Mouse (Mus musculus): ENCODE results near the gene Zfp629. TPM values are rescaled to one million over a fixed set of nuclear protein-coding genes. Genes with fewer than 3 reads are reported as not detected.

The Zfp629 gene
- total RNA-seq, 2 experiments from 2014 or later = 22.2 to 24.8 TPM

GRCm38 (mm10) chr7:127585031-127585430, 30.6 kb downstream of the Zfp629 start:
- DNase-seq (ENCODE audit: low spot score in 2 of 2) = no peak
- intact Hi-C loops (cut with DNase I) = no loop called here

GRCm38 (mm10) chr7:127583260-127583659, 32.3 kb downstream of the Zfp629 start:
- DNase-seq (ENCODE audit: low spot score in 2 of 2) = no peak
- intact Hi-C loops (cut with DNase I) = no loop called here

DNA sequence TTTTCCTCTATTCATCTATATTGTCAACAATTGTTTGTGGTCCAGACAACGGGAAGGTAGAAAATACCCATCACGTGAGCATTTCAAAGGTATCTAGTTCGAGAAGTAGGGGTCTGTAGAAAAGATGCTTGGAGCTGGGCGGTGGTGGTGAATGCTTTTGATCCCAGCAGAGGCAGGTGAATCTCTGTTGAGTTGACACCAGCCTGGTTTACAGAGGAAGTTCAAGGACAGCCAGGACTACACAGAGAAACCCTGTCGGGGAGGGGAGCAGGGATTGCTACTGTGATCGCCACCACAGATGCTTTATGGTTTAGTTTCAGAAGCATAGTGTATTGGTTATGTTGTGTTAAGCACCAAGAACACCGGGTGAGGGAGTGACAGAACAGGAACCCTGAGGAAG, 41.5 kb downstream of the Zfp629 start:
- intact Hi-C loops (cut with DNase I) = no loop called here
- no peak for DNase-seq (ENCODE audit: low spot score in 2 of 2)

DNA sequence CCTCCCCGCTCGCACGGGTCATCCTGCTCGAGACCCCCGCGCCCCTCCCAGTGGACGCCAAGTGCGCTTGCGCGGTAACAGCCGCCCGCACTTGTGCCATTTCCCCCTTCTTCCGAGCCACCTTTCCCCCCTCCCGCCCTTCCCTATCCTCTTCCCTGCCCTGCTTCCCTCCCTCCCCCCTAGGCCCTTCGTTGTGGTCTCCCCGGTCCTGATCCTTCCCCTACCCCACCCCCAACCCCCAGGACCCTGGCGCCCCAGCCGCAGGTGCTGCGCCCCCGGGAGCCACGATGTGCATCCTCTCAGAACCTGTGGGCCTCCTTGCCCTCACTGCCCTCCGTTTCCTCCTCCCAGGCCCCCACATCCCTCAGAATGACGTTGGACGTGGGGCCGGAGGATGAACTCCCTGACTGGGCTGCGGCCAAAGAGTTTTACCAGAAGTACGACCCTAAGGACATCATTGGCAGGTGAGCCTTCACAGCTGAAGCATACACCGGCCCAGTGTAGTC, 42.0 kb downstream of the Zfp629 start:
- no peak for DNase-seq (ENCODE audit: low spot score in 2 of 2)
- intact Hi-C loops (cut with DNase I) = loop anchor here (2.0 kb wide), 1 partner anchor 13 kb away; no protein-coding TSS in a partner anchor

- peak; percentile 90 to 99 for DNase-seq (ENCODE audit: low spot score in 2 of 2)
- intact Hi-C loops (cut with DNase I) = loop anchor here (2.0 kb wide), 1 partner anchor 14 kb away; no protein-coding TSS in a partner anchor
Observed at GRCm38 (mm10) chr7:127572895-127573471, 42.6 kb downstream of the Zfp629 start, which contains the start of gene Phkg2. Gene Phkg2 (plus strand): TSS chr7:127573340.

DNA sequence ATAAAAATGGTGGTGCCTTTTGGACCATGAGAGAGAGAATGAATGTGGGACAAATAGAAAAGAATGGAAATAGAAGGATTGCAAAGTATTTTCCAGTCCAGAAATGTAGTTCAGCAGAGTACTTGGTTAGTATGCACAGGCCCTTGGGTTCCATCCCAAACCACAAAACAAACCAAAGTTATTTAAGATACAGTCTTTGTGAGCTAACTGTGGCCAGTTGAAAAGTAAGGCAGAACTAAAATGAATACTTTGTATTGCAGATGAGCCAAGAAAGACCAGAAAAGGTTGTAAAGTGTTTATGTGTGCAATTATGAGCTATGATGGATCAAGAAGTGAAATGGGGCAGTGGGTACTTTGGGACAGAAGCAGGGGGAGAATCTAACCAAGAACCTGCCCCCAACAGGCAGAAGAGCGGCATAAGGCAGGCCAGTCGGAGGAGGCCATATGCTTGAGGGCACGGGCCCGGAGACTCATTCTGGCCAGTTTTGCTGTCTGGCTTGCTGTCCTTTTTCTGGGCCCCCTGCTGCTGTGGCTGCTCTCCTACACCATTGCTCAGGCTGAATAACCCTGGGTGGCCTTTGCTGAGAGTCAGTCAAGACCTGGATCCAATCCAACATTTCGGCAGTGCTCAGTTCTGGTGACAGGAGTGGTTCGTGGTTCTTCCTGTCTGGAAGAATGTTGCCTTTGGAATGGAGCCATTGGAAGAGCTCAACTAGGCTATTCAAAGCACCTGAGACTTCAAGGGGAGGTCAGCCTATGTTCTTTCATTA, 51.0 kb downstream of the Zfp629 start:
- intact Hi-C loops (cut with DNase I) = no loop called here
- DNase-seq (ENCODE audit: low spot score in 2 of 2) = no peak

DNA sequence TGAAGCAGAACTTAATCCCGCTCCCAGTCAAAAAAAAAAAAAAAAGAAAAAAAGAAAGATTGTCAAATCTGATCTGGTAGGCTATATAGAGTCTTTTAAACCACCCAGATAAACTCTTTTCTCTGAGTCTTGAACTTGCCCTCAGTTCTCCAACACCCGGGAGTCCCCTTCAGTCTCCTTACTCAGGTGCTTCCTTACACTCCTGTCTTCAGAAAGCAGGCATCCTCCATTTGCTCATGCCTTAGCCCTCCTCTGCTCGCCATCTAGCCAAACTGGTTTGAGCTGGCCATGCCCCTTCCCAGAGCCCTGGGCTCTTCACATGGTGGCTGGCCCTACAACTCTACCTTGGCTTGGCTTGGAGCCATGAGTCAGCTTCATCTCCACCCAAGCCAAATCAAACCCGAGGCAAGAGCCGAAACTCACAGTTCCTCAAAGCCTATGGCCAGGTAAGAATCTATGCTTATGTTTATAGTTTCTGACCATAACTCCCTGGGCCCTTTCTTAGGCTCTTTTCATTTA, 54.2 kb downstream of the Zfp629 start, which contains the start of gene Tmem265:
Gene Tmem265 (plus strand): TSS at position 51 of the 519 bp plus-strand sequence.
- no peak for DNase-seq (ENCODE audit: low spot score in 2 of 2)
- intact Hi-C loops (cut with DNase I) = no loop called here

DNA sequence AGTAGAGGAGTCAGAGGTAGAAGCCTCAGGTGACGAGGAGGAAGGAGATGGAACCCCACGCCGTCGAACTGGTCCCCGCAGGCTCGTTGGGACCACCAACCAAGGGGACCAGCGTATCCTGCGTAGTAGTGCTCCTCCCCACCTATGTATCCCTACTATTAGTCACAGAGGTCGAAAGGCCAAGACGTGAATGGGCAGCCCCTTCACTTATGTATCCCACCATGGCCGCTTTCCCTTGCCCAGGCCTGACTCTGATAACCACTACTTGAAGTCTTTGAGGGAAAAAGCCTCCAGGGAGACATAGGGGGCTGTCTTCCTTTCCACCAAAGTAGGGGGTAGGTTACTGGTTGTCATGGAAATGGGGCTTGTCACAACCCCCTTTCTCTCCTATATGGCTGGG, 55.0 kb downstream of the Zfp629 start:
- intact Hi-C loops (cut with DNase I) = no loop called here
- DNase-seq (ENCODE audit: low spot score in 2 of 2) = no peak

Other genes with a start within 250 kb of the Zfp629 start
- 1 to 10 TPM; 5.4 to 6.7 TPM for gene Zfp747, start 239.7 kb downstream of the Zfp629 start, total RNA-seq (2021)
- gene 9130019O22Rik, start 228.6 kb downstream of the Zfp629 start, total RNA-seq (2021) = 1 to 10 TPM; 2.8 to 4.0 TPM
- gene E430018J23Rik, start 222.2 kb downstream of the Zfp629 start, total RNA-seq (2021) = 1 to 10 TPM; 6.6 to 7.9 TPM
- 1 to 10 TPM; 4.5 TPM for gene Zfp764, start 209.0 kb downstream of the Zfp629 start, total RNA-seq (2021)
- 10 to 100 TPM; 13.0 to 16.8 TPM for gene Zfp688, start 193.7 kb downstream of the Zfp629 start, total RNA-seq (2021)
- gene Zfp689, start 166.6 kb downstream of the Zfp629 start, total RNA-seq (2021) = 1 to 10 TPM; 5.8 to 8.2 TPM
- gene Prr14, start 156.2 kb downstream of the Zfp629 start, total RNA-seq (2021) = 10 to 100 TPM; 27.1 to 32.2 TPM
- gene Fbrs, start 136.6 kb downstream of the Zfp629 start, total RNA-seq (2021) = 10 to 100 TPM; 56.2 to 56.9 TPM
- 100 to 1,000 TPM; 101 to 116 TPM for gene Srcap, start 103.8 kb downstream of the Zfp629 start, total RNA-seq (2021)
- gene Gm42715, start 96.2 kb downstream of the Zfp629 start, total RNA-seq (2021) = 10 to 100 TPM; 10.6 to 11.6 TPM
- gene Tmem265, start 54.4 kb downstream of the Zfp629 start, total RNA-seq (2021) = not detected
- 10 to 100 TPM; 76.9 to 89.1 TPM for gene Phkg2, start 42.5 kb downstream of the Zfp629 start, total RNA-seq (2021)
- 1 to 10 TPM; 6.8 to 7.7 TPM for gene Ccdc189, start 27.2 kb downstream of the Zfp629 start, total RNA-seq (2021)
- 10 to 100 TPM; 69.4 to 71.4 TPM for gene Rnf40, start 27.0 kb downstream of the Zfp629 start, total RNA-seq (2021)
- 10 to 100 TPM; 37.6 to 43.0 TPM for gene Bcl7c, start 93.1 kb upstream of the Zfp629 start, total RNA-seq (2021)
- gene Ctf1, start 96.9 kb upstream of the Zfp629 start, total RNA-seq (2021) = 1 to 10 TPM; 2.6 to 3.4 TPM
- not detected for gene Ctf2, start 116.4 kb upstream of the Zfp629 start, total RNA-seq (2021)
- gene Fbxl19, start 128.7 kb upstream of the Zfp629 start, total RNA-seq (2021) = 10 to 100 TPM; 81.3 to 88.2 TPM
- 10 to 100 TPM; 23.1 to 23.7 TPM for gene Orai3, start 154.0 kb upstream of the Zfp629 start, total RNA-seq (2021)
- gene Setd1a, start 160.9 kb upstream of the Zfp629 start, total RNA-seq (2021) = 10 to 100 TPM; 42.3 to 43.4 TPM
- gene Gm49388, start 169.8 kb upstream of the Zfp629 start, total RNA-seq (2021) = 1 to 10 TPM; 3.5 to 4.5 TPM
- 1 to 10 TPM; 3.6 to 6.8 TPM for gene Hsd3b7, start 184.8 kb upstream of the Zfp629 start, total RNA-seq (2021)
- 10 to 100 TPM; 70.5 to 76.0 TPM for gene Stx4a, start 208.5 kb upstream of the Zfp629 start, total RNA-seq (2021)
- 100 to 1,000 TPM; 437 to 445 TPM for gene Stx1b, start 208.8 kb upstream of the Zfp629 start, total RNA-seq (2021)